Mouse (Mus musculus) cerebellum, adult 2 months (tissue): ENCODE results near the gene Galnt7.

Experiments
- CTCF ChIP-seq: fragments of 200-500 bp; IDR thresholded peaks from 2 replicates; pipeline ENCODE4 v1.5.1; 2011; ENCODE audit warnings: low read depth, mild to moderate bottlenecking, control low read depth, low read length, moderate library complexity, borderline replicate concordance; ENCODE audit not compliant: insufficient read depth
- POLR2A ChIP-seq: fragments of 200-500 bp; IDR thresholded peaks from 2 replicates; pipeline ENCODE4 v1.6.1; 2011; ENCODE audit warnings: low read length, control low read depth, borderline replicate concordance; ENCODE audit not compliant: insufficient read depth

- TF ChIP-seq POLR2A (no peak), CTCF (peak; percentile 80)
These were observed 149.2 kb downstream of the Galnt7 start for GRCm38 (mm10) chr8:57503641-57504040.
